Mouse (Mus musculus): ENCODE results near the gene Retreg2. TPM values are rescaled to one million over a fixed set of nuclear protein-coding genes. Genes with fewer than 3 reads are reported as not detected.

Gene Retreg2
- polyA plus RNA-seq, 1 experiment from 2014 or later: 51.2 TPM

DNA sequence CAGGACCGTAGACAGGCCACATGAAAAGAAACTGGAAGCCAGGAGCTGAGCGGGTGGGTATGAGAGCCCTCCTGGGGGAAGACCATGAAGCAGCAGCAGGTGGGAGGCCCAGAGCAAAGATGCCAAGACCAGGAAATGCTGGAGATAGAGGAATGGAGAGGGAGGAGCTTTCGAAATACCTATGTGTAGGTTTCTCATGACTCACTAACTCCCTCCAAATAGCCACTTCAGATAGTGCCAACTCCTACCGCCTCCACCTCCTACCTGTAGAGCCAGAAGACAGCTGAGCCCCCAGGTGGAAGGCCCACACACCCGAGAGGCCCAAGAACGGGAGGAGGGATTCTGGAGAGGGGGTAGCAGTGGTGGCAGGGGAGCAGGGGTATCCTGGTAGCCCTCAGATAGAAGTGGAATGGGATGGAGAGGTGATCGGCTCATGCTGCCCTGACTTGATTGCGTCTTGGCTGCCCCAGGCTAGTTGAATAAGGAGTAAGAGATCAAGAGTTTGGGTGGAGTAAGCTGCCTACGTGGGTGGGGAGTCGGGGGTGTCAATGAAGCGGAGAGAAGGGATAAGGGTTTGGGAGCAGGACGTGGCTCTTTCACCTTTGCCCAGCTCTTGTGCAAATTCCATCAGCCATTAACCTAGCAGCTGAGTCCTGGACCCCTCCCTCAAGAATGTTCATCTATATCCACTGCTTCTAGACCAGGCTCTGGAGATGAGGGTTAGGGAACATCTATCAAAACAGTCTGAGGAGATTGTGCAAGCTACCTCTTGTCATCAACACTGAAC, 9.0 kb upstream of the Retreg2 start, which contains the start of gene Slc23a3:
Slc23a3 (minus strand) TSS at position 470 of the 787 bp plus-strand sequence.
- Histone ChIP-seq H3K4me2 (ENCODE audit: low read depth, low read length) (no peak within 1 kb of the TSS; the same call in 1 of the 2 replicates), H3K4me1 (ENCODE audit: insufficient read depth) (peaks cover 34% of the 10 kb centered on the region), H3K27ac (ENCODE audit: low read depth) (0 out of 2 replicates have a peak within 1 kb of the TSS, but pooled peaks have one; percentile 30), H3K27me3 (ENCODE audit: insufficient read depth, low read length) (no peaks in the 10 kb centered on the region), H3K36me3 (replicated peaks; ENCODE audit: insufficient read depth, low read length) (peaks cover 37% of the 10 kb centered on the region), H3K9me3 (ENCODE audit: low read length) (no peaks in the 10 kb centered on the region), H3K9ac (replicated peaks) (no peak within 1 kb of the TSS; the same call in 1 of the 2 replicates), H3K4me3 (ENCODE audit: low read depth, low read length) (no peak within 1 kb of the TSS)
- WGBS (ENCODE audit: insufficient replicate concordance): 52% methylated on average over 12 of the region's 12 CpGs
- no peak for TF ChIP-seq CTCF (IDR thresholded peaks at IDR 0.05; ENCODE audit: low read depth)
- no peak for TF ChIP-seq EP300 (IDR thresholded peaks at IDR 0.05; ENCODE audit: low read depth)
- DNase-seq (no peak), ATAC-seq (peak; percentile 44)

- no peaks in the 10 kb centered on the region for H3K27me3 ChIP-seq (ENCODE audit: insufficient read depth, low read length)
- no peak for TF ChIP-seq CTCF (IDR thresholded peaks at IDR 0.05; ENCODE audit: low read depth)
- TF ChIP-seq EP300 (IDR thresholded peaks at IDR 0.05; ENCODE audit: low read depth): no peak
- H3K4me1 ChIP-seq (ENCODE audit: insufficient read depth): peaks cover 56% of the 10 kb centered on the region
- peak; percentile 47 for ATAC-seq
- 50% methylated on average over 6 of the region's 6 CpGs for WGBS (ENCODE audit: insufficient replicate concordance)
- H3K9ac ChIP-seq (replicated peaks): peak overlapping the region; percentile 46; the same call in 1 of the 2 replicates
- H3K9me3 ChIP-seq (ENCODE audit: low read length): no peaks in the 10 kb centered on the region
- peaks cover 51% of the 10 kb centered on the region for H3K36me3 ChIP-seq (replicated peaks; ENCODE audit: insufficient read depth, low read length)
- no peak for DNase-seq
- no peak overlapping the region for H3K4me3 ChIP-seq (ENCODE audit: low read depth, low read length)
- peak overlapping the region; percentile 78 for H3K27ac ChIP-seq (ENCODE audit: low read depth)
- H3K4me2 ChIP-seq (ENCODE audit: low read depth, low read length): peak overlapping the region; percentile 52
These were observed 6.3 kb upstream of the Retreg2 start for GRCm38 (mm10) chr1:75136293-75136692.

- Histone ChIP-seq H3K36me3 (replicated peaks; ENCODE audit: insufficient read depth, low read length) (peaks cover 51% of the 10 kb centered on the region), H3K27me3 (ENCODE audit: insufficient read depth, low read length) (no peaks in the 10 kb centered on the region), H3K4me3 (ENCODE audit: low read depth, low read length) (no peak overlapping the region), H3K27ac (ENCODE audit: low read depth) (peak overlapping the region; percentile 78), H3K9me3 (ENCODE audit: low read length) (no peaks in the 10 kb centered on the region), H3K4me2 (ENCODE audit: low read depth, low read length) (peak overlapping the region; percentile 52), H3K4me1 (ENCODE audit: insufficient read depth) (peaks cover 56% of the 10 kb centered on the region), H3K9ac (replicated peaks) (peak overlapping the region; percentile 46; the same call in 1 of the 2 replicates)
- DNase-seq (peak; percentile 35), ATAC-seq (peak; percentile 82)
- TF ChIP-seq EP300 (IDR thresholded peaks at IDR 0.05; ENCODE audit: low read depth) (peak; percentile 91), CTCF (IDR thresholded peaks at IDR 0.05; ENCODE audit: low read depth) (no peak)
- 40% methylated on average over 3 of the region's 3 CpGs for WGBS (ENCODE audit: insufficient replicate concordance)
These were observed 5.8 kb upstream of the Retreg2 start for GRCm38 (mm10) chr1:75136730-75137129.

GRCm38 (mm10) chr1:75138448-75138847, 4.1 kb upstream of the Retreg2 start:
- Histone ChIP-seq H3K4me1 (ENCODE audit: insufficient read depth) (peaks cover 52% of the 10 kb centered on the region), H3K27ac (ENCODE audit: low read depth) (0 out of 2 replicates have a peak overlapping the region, but pooled peaks have one; percentile 22), H3K27me3 (ENCODE audit: insufficient read depth, low read length) (no peaks in the 10 kb centered on the region), H3K9ac (replicated peaks) (peak overlapping the region; percentile 11; the same call in 1 of the 2 replicates), H3K4me2 (ENCODE audit: low read depth, low read length) (peak overlapping the region; percentile 96; the same call in 1 of the 2 replicates), H3K9me3 (ENCODE audit: low read length) (no peaks in the 10 kb centered on the region), H3K36me3 (replicated peaks; ENCODE audit: insufficient read depth, low read length) (peaks cover 51% of the 10 kb centered on the region), H3K4me3 (ENCODE audit: low read depth, low read length) (no peak overlapping the region)
- WGBS (ENCODE audit: insufficient replicate concordance): 69% methylated on average over 2 of the region's 2 CpGs
- TF ChIP-seq CTCF (IDR thresholded peaks at IDR 0.05; ENCODE audit: low read depth) (no peak), EP300 (IDR thresholded peaks at IDR 0.05; ENCODE audit: low read depth) (peak; percentile 84)
- DNase-seq: no peak
- ATAC-seq: no peak

DNA sequence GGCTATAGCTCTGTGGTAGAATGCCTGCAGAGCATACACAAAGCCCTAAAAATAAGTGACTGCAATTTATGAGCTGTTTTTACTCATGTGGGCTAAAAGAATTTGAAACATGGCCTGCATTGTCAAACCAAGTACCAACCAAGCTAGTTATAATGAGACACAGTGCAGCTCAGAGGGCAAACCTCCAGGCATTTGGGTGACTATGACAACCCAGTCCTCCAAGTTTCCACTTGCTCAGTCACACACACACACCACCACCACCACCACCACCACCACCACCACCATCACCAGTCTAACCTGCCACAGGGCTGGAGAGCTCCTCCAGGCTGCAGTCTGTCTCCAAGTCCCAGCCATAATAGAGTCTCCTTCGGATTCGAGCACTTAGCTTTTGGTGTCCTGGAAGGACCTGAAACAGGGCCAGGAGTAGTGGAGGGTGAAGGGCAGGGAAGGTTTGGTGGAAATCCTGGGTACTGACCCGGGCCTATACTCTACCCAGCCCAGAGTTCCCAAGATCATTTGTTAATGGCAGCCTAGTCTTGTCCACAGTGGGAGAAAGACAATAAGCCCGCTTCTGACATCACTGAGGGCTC, 1.9 kb upstream of the Retreg2 start:
- Histone ChIP-seq H3K4me2 (ENCODE audit: low read depth, low read length) (peak overlapping the region; percentile 96), H3K27me3 (ENCODE audit: insufficient read depth, low read length) (no peaks in the 10 kb centered on the region), H3K9me3 (ENCODE audit: low read length) (no peaks in the 10 kb centered on the region), H3K9ac (replicated peaks) (peak overlapping the region; percentile 96), H3K4me3 (ENCODE audit: low read depth, low read length) (peak overlapping the region; percentile 76), H3K27ac (ENCODE audit: low read depth) (peak overlapping the region; percentile 99), H3K36me3 (replicated peaks; ENCODE audit: insufficient read depth, low read length) (peaks cover 61% of the 10 kb centered on the region), H3K4me1 (ENCODE audit: insufficient read depth) (peaks cover 52% of the 10 kb centered on the region)
- ATAC-seq: no peak
- 30% methylated on average over 4 of the region's 4 CpGs for WGBS (ENCODE audit: insufficient replicate concordance)
- DNase-seq: peak; percentile 27
- no peak for TF ChIP-seq EP300 (IDR thresholded peaks at IDR 0.05; ENCODE audit: low read depth)
- no peak for TF ChIP-seq CTCF (IDR thresholded peaks at IDR 0.05; ENCODE audit: low read depth)
